Mouse (Mus musculus): ENCODE measurements around the gene Gm12695. TPM values are rescaled to one million over a fixed set of nuclear protein-coding genes. Genes with fewer than 3 reads are reported as not detected.
A peak's percentile ranks its signal among the peaks of the same experiment; 100 is the strongest.

The Gm12695 gene
- polyA plus RNA-seq, 1 experiment from 2014 or later = not detected

DNA sequence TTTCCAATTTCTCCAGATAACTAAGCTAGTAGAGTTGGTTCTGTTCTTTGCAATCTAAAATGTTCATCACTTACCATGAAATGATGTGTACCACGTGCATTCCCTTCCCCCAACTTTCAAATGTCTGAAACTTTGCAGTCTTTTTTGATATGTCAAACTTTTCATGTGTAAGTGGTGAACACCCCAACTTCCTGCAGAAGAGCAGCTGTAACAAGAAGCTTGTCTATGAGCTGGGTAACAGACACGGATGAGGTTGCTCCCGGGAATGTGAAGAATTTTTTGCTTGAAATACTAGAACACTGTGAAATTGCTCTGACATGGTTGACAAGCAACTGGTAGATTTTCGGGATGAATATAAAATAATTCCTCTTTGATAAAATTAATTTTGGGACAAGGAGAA lies 55.7 kb downstream of the Gm12695 start:
- no peak for DNase-seq (ENCODE audit: low spot score)
- Histone ChIP-seq H3K9me3 (no peaks in the 10 kb centered on the region), H3K27ac (replicated peaks) (no peak overlapping the region), H3K4me1 (no peaks in the 10 kb centered on the region), H3K27me3 (replicated peaks; ENCODE audit: low read depth, poor library complexity, severe bottlenecking) (no peaks in the 10 kb centered on the region), H3K36me3 (replicated peaks) (no peaks in the 10 kb centered on the region), H3K4me3 (no peak overlapping the region)
- 66% methylated on average over 4 of the region's 4 CpGs for WGBS

DNA sequence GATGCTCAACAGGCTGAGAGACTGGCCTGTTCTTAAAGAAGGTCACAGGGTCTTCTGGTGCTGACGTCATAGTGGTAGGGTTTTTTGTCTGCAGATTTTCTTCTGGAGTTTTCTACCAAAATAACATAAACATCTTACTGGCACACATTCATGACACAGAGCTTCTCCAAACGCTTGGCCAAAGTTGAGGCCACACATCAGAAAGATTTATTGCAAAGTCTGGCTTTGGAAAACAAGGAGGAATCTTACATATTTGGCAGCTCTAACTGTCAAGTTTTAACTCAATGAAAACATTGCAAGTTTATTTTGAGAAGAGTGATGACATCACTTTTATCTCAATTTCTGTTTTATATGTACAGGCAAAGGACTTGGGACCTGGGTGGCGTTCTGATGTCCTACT lies 56.8 kb downstream of the Gm12695 start:
- WGBS = 82% methylated on average over 3 of the region's 3 CpGs
- no peak overlapping the region for H3K4me3 ChIP-seq
- no peaks in the 10 kb centered on the region for H3K36me3 ChIP-seq (replicated peaks)
- no peak overlapping the region for H3K27ac ChIP-seq (replicated peaks)
- DNase-seq (ENCODE audit: low spot score) = no peak
- no peaks in the 10 kb centered on the region for H3K4me1 ChIP-seq
- H3K27me3 ChIP-seq (replicated peaks; ENCODE audit: low read depth, poor library complexity, severe bottlenecking) = no peaks in the 10 kb centered on the region
- no peaks in the 10 kb centered on the region for H3K9me3 ChIP-seq

DNA sequence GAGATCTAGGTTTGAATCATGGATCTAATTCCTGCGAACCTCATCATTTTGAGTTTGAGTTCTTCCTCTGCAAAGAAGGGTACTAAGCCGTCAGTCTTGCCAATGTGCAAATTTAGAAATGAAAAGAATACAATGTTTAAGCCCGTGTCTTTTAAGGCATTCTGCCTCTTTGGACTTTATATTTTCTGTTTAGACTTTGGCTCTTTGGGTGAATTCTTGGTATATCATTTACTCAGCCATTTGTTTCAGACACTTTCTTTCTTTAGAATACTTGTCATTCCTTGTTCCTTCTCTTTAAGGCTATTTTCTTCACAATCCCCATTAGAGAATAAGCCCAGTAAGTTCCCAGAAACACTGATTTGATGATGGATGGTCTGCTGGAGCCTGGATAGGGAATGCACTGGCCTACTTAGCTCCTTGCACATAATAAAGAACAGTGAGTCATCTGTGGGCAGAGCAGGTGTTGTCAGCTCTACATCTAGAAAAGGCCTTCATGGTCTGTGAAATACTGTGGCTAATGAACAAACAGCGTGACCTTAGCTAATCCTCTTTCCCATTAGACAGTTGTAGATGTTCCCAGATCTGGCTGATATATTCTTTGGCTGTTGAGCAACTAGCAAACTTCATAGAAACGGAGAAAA lies 59.5 kb downstream of the Gm12695 start:
- no peak overlapping the region for H3K27ac ChIP-seq (replicated peaks)
- H3K4me3 ChIP-seq = no peak overlapping the region
- no peaks in the 10 kb centered on the region for H3K27me3 ChIP-seq (replicated peaks; ENCODE audit: low read depth, poor library complexity, severe bottlenecking)
- H3K36me3 ChIP-seq (replicated peaks) = no peaks in the 10 kb centered on the region
- no peaks in the 10 kb centered on the region for H3K4me1 ChIP-seq
- no peaks in the 10 kb centered on the region for H3K9me3 ChIP-seq
- DNase-seq (ENCODE audit: low spot score) = no peak
- WGBS = 80% methylated on average over 5 of the region's 5 CpGs

DNA sequence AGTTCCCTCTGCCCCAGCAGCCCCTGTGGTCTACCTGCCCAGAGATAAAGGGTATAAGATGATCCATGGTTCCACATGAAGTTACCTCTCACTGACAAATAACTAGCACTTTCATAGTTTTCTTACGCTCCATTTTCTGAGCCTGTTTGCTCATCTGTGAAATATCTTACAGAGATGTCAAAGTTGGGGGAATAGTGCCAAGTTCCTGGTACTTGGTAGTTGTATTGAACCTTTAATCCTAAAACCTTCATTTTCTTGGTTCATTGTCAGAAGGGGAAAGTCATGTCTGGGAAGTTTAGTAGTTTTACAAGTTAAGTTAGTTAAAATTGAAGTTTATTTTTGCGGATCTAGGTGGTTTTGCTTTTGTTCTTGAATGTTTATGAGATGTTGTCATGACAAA lies 62.7 kb downstream of the Gm12695 start:
- Histone ChIP-seq H3K27me3 (replicated peaks; ENCODE audit: low read depth, poor library complexity, severe bottlenecking) (no peaks in the 10 kb centered on the region), H3K9me3 (no peaks in the 10 kb centered on the region), H3K4me1 (no peaks in the 10 kb centered on the region), H3K27ac (replicated peaks) (no peak overlapping the region), H3K4me3 (no peak overlapping the region), H3K36me3 (replicated peaks) (no peaks in the 10 kb centered on the region)
- WGBS = 89% methylated on average over 2 of the region's 2 CpGs
- no peak for DNase-seq (ENCODE audit: low spot score)

DNA sequence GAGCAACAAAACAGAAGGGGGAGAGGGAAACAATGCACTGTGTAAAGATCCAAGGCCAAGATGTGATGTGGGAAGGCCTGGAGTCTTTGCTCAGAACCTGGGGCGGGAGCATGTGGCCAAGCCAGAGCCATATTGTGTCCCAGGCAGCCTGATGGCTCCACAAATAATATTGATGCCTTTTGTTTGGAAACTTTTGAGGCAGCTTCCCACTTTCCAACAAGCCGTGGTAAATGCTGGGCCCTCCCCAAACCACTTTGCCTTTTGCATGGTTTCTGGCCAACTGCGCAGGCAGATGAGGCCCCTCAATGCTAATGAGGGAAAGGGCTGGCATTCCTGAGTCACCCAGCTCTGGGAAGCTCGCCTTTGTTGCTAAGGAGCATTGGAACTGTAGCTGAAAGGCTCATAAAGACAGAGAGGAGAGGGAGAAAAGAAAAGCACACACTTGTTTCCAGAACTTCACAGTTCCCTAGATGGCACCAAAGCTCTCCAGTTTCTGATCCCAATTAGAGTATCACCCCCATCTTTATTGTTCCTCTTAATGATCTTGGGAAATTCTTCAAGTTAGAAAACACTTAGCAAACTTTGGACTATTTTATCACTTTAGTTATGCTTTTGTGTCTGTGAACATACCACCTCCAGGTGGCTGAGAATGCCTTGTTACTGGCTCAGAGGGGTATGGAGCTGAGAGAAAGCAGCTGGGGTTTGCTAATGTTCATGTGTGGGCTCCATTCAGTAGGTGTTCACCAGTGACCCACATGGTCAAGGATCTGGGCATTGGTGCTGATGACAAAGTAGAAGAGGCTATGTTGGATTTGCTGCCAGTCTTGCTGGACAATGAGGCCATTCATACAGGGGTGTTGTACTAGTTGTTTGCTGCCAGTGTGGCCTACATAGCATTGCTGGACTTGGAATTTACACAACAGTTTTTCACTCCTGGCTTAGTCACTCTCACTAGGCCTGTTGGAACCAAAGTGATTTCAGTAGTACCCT lies 65.7 kb downstream of the Gm12695 start:
- DNase-seq (ENCODE audit: low spot score) = no peak
- Histone ChIP-seq H3K36me3 (replicated peaks) (no peaks in the 10 kb centered on the region), H3K9me3 (no peaks in the 10 kb centered on the region), H3K27me3 (replicated peaks; ENCODE audit: low read depth, poor library complexity, severe bottlenecking) (no peaks in the 10 kb centered on the region), H3K4me1 (no peaks in the 10 kb centered on the region), H3K27ac (replicated peaks) (no peak overlapping the region), H3K4me3 (no peak overlapping the region)
- WGBS = 49% methylated on average over 4 of the region's 4 CpGs

DNA sequence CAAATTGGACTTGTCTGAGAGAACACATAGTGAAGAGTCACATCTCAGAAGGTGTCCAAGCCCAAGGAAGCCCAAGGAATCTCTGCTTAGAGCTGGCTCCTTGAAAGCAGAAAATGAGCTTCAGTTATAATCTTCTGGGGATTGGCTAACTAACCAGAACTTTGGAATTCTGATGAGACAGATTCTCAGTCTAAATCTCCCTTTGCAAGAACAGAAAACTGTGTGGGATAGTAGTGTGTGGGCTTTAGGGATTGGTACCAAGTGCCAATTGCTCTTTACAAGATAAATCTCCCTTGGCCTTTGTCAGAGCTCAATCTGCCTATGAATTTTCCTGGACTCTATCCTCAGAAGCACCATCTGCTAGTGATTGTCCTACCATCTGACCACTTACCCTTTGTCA lies 66.5 kb downstream of the Gm12695 start:
- DNase-seq (ENCODE audit: low spot score) = no peak
- H3K4me3 ChIP-seq = no peak overlapping the region
- H3K36me3 ChIP-seq (replicated peaks) = no peaks in the 10 kb centered on the region
- no peaks in the 10 kb centered on the region for H3K9me3 ChIP-seq
- H3K4me1 ChIP-seq = no peaks in the 10 kb centered on the region
- no peak overlapping the region for H3K27ac ChIP-seq (replicated peaks)
- H3K27me3 ChIP-seq (replicated peaks; ENCODE audit: low read depth, poor library complexity, severe bottlenecking) = no peaks in the 10 kb centered on the region

DNA sequence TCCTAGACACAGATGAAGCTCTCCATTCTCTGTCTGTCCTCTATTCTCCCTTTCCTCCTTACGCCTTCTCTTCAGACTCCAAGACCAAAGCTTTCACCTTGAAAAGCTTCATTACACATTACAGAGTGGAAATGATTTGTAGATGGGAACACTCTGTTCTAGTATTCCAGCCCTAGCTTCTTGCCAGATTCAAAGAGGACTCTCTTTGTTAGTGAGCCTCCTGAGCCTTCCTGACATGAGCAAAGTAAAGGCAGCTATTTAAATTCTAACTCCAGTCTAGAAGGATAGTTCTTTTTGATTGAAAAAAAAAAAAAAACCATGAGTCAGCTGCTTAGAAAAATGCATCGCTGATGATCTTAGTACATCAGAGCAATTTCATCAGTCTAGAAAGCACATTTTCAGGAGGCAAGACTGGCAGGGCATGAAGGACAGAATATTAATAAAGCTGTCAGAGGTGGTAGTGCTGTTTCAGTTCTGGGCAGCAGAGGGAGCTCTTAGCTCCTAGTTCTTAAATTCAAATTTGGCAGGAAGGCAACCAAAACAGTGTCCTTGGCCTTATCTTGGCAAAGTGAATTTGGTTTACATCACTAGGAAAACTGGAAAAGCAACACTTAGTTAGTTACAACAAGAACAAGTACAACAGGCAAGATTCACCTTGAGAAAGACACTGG lies 79.6 kb downstream of the Gm12695 start:
- Histone ChIP-seq H3K4me3 (no peak overlapping the region), H3K27ac (replicated peaks) (no peak overlapping the region), H3K27me3 (replicated peaks; ENCODE audit: low read depth, poor library complexity, severe bottlenecking) (no peaks in the 10 kb centered on the region), H3K36me3 (replicated peaks) (no peaks in the 10 kb centered on the region), H3K9me3 (no peaks in the 10 kb centered on the region), H3K4me1 (no peaks in the 10 kb centered on the region)
- 60% methylated on average over 2 of the region's 2 CpGs for WGBS
- peak; percentile 45 for DNase-seq (ENCODE audit: low spot score)

DNA sequence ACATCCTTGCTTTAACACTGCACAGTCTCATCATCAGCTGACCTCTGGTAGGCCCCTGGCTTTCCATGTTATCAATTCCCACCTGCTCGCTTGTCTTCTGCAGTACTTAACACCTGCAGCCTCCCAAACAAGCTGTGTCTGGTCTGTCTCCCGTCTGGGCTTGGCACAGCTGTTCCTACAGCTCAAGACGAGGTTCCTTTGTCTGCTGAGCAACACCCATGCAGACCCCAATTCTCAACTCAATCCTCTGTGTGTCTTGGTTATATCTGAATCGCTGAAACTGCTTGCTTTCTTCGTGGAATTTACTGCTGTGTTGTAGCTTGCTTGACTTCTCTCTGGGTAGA lies 86.8 kb downstream of the Gm12695 start:
- 75% methylated on average over 5 of the region's 5 CpGs for WGBS
- DNase-seq (ENCODE audit: low spot score) = no peak
- H3K27ac ChIP-seq (replicated peaks) = no peak overlapping the region

DNA sequence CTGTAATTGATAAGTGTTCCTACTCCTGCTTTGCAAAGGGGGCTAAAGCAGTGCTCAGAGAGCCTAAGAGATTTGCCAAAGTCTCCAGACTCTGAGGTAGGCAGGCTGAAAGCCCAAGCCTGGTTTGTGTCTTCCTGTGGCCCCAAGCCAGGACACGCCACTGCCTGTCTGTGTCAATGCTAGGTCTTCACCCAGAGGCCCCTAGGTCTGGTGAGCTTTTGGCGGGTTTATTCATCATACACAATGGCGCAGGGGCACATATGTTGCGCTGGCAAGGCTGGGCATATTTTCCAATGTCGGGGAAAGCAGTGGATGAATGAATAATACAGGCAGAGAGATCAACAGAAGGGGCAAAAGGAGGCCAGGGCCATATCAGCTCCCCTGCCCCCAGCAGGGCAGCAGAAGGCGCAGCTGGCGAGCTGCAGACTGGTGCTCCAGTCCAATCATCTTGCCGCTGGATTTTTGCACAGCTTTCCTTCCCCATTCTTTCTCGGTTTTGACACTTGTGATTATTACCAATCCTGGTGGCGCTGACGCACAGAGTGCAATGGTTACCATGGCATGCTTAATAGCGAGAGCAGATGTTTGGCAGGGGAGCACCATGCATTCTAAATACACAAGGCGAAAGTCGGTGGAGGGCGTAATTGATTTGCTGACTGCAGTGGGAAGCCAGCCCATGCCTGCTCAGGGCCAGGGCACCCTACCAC lies 87.3 kb downstream of the Gm12695 start:
- Histone ChIP-seq H3K27me3 (replicated peaks; ENCODE audit: low read depth, poor library complexity, severe bottlenecking) (no peaks in the 10 kb centered on the region), H3K36me3 (replicated peaks) (no peaks in the 10 kb centered on the region), H3K9me3 (no peaks in the 10 kb centered on the region), H3K27ac (replicated peaks) (no peak overlapping the region), H3K4me1 (0 out of 2 replicates have a peak, but pooled peaks cover 3% of the 10 kb centered on the region), H3K4me3 (no peak overlapping the region)
- 87% methylated on average over 15 of the region's 15 CpGs for WGBS
- DNase-seq (ENCODE audit: low spot score) = no peak

More for the DNA sequence above, 86.8 kb downstream of the Gm12695 start:
- Histone ChIP-seq H3K27me3 (replicated peaks; ENCODE audit: low read depth, poor library complexity, severe bottlenecking) (no peaks in the 10 kb centered on the region), H3K4me1 (0 out of 2 replicates have a peak, but pooled peaks cover 3% of the 10 kb centered on the region), H3K9me3 (no peaks in the 10 kb centered on the region), H3K4me3 (no peak overlapping the region), H3K36me3 (replicated peaks) (no peaks in the 10 kb centered on the region)

DNA sequence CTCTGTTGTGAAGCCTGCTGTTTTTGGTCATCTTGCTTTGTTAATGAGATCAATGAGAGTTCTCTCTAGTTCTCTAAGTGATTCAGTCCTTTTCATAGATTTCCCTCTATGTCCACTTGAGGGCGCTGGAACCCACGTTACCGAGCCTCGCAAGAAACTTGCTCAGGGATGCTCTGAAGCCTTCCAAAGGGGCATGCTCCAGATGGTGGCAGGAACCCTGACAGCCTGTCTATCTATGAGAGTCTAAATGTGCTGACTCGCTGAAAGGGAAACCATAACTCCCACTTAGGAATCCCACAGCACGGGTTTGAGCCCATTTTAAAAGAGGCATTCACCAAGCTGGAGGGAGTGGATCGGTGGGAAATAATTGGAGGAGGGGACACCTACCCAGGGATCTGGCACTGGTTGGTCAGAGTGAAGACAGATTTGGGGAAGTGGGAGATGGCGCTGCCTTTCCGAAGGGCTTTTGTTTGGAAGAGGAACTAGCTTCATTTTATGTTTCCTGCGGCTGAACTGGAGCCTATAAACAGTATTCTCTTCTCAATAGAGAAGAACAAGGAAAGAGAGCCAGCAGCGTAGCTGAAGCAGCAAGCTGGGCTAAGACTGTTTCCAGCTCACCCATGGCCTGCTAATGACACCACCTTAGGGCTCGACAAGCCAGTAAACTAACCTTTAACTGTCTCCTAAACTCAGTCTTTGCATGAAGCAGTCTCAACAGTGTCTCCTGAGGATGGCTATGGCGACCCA lies 88.2 kb downstream of the Gm12695 start:
- Histone ChIP-seq H3K36me3 (replicated peaks) (no peaks in the 10 kb centered on the region), H3K27ac (replicated peaks) (no peak overlapping the region), H3K4me3 (no peak overlapping the region), H3K27me3 (replicated peaks; ENCODE audit: low read depth, poor library complexity, severe bottlenecking) (no peaks in the 10 kb centered on the region), H3K4me1 (0 out of 2 replicates have a peak, but pooled peaks cover 3% of the 10 kb centered on the region), H3K9me3 (no peaks in the 10 kb centered on the region)
- DNase-seq (ENCODE audit: low spot score) = peak; percentile 68
- 43% methylated on average over 13 of the region's 13 CpGs for WGBS

DNA sequence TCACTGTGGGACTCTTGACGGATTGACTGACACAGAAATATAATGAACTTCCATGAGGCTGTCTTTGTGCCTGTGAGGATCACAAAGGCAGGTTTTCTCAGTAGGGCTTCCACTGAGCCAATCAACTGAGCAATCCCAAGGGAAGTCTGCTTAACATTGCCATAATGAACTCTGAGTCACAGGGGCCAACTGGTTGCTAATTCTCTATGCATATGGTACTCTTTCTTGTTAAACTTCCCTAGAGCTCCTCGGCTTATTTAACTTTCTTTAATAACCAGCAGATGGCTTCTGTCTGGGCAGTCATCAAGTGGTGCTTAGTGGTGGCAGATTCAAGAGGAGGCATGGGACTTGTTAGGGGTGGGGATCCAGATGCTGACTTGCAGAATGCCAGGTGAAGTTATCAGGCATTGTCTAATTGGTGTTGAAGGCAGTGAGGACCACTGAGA lies 97.6 kb downstream of the Gm12695 start:
- DNase-seq (ENCODE audit: low spot score) = peak; percentile 8
- peaks cover 3% of the 10 kb centered on the region; the same call in 1 of the 2 replicates for H3K4me1 ChIP-seq
- WGBS = 49% methylated on average over 2 of the region's 2 CpGs
- no peak overlapping the region for H3K27ac ChIP-seq (replicated peaks)
- no peaks in the 10 kb centered on the region for H3K9me3 ChIP-seq
- no peaks in the 10 kb centered on the region for H3K27me3 ChIP-seq (replicated peaks; ENCODE audit: low read depth, poor library complexity, severe bottlenecking)
- H3K4me3 ChIP-seq = no peak overlapping the region
- H3K36me3 ChIP-seq (replicated peaks) = no peaks in the 10 kb centered on the region
